Mouse (Mus musculus) layer of hippocampus, adult 2 months (tissue): ENCODE measurements around the gene Fkrp. TPM values are rescaled to one million over a fixed set of nuclear protein-coding genes. Genes with fewer than 3 reads are reported as not detected.

ENCODE experiments used
- DNase-seq, 2 experiments: peaks; one replicate each; pipeline ENCODE4 v3.0.0; 2022; ENCODE audit warnings: low spot score in 2 of 2
- H3K27ac ChIP-seq: fragments of 200-600 bp; 2 replicates; pipeline ENCODE4 v1.8.1; 2022
- H3K4me3 ChIP-seq: fragments of 200-600 bp; 2 replicates; pipeline ENCODE4 v1.8.1; 2022; ENCODE audit warnings: mild to moderate bottlenecking
- CTCF ChIP-seq: fragments of 200-600 bp; conservative IDR thresholded peaks from 2 replicates; pipeline ENCODE4 v1.8.1; 2022; ENCODE audit warnings: antibody characterized with exemption, mild to moderate bottlenecking, moderate library complexity
- total RNA-seq, 2 experiments: library from RNA; stranded (reverse); gene quantifications; 2 replicates each; pipeline ENCODE4 v1.2.3; 2021

The Fkrp gene
- total RNA-seq, 2 experiments from 2014 or later, result 46.7 to 49.5 TPM

GRCm38 (mm10) chr7:16821669-16822101, 5.2 kb upstream of the Fkrp start:
- Histone ChIP-seq H3K27ac (peak overlapping the region; percentile 100), H3K4me3 (peak overlapping the region; percentile 27; the same call in 1 of the 2 replicates)
- peak; percentile 71 to 85 for DNase-seq
- no peak for TF ChIP-seq CTCF

GRCm38 (mm10) chr7:16821091-16821490, 4.6 kb upstream of the Fkrp start:
- H3K27ac ChIP-seq, result peak overlapping the region; percentile 100
- no peak for DNase-seq
- H3K4me3 ChIP-seq, result peak overlapping the region; percentile 27; the same call in 1 of the 2 replicates
- TF ChIP-seq CTCF, result no peak

- no peak for TF ChIP-seq CTCF
Observed at GRCm38 (mm10) chr7:16820271-16820763, 3.8 kb upstream of the Fkrp start.

GRCm38 (mm10) chr7:16819794-16820193, 3.3 kb upstream of the Fkrp start:
- H3K4me3 ChIP-seq, result peak overlapping the region; percentile 15; the same call in 1 of the 2 replicates
- DNase-seq, result no peak
- TF ChIP-seq CTCF, result no peak
- peak overlapping the region; percentile 100 for H3K27ac ChIP-seq

More at GRCm38 (mm10) chr7:16820271-16820763, 3.8 kb upstream of the Fkrp start:
- DNase-seq, result no peak
- Histone ChIP-seq H3K4me3 (peak overlapping the region; percentile 15; the same call in 1 of the 2 replicates), H3K27ac (peak overlapping the region; percentile 100)

- peak overlapping the region; percentile 98 for H3K4me3 ChIP-seq
- DNase-seq, result peak; percentile 55 to 74
- H3K27ac ChIP-seq, result peak overlapping the region; percentile 100
- no peak for TF ChIP-seq CTCF
Observed at GRCm38 (mm10) chr7:16817693-16818092, 1.2 kb upstream of the Fkrp start.

GRCm38 (mm10) chr7:16816078-16816474, 456 bp downstream of the Fkrp start:
- no peak for TF ChIP-seq CTCF
- DNase-seq, result peak; percentile 56 to 80
- Histone ChIP-seq H3K4me3 (peak overlapping the region; percentile 98), H3K27ac (peak overlapping the region; percentile 100)

- DNase-seq, result peak in 1 of 2 experiments; percentile 8
- Histone ChIP-seq H3K27ac (peak within 1 kb of the TSS; percentile 100), H3K4me3 (peak within 1 kb of the TSS; percentile 98)
- no peak for TF ChIP-seq CTCF
Observed at GRCm38 (mm10) chr7:16815351-16815941, 1.1 kb downstream of the Fkrp start, which contains the start of gene Strn4. Gene Strn4 (plus strand): TSS chr7:16815889.

- peak; percentile 81 for TF ChIP-seq CTCF
- no peak for DNase-seq
- H3K4me3 ChIP-seq, result no peak overlapping the region
- H3K27ac ChIP-seq, result peak overlapping the region; percentile 94; the same call in 1 of the 2 replicates
Observed at GRCm38 (mm10) chr7:16812505-16812904, 4.0 kb downstream of the Fkrp start.

GRCm38 (mm10) chr7:16811649-16812070, 4.9 kb downstream of the Fkrp start:
- Histone ChIP-seq H3K27ac (peak overlapping the region; percentile 94), H3K4me3 (peak overlapping the region; percentile 64)
- DNase-seq, result no peak
- TF ChIP-seq CTCF, result no peak

GRCm38 (mm10) chr7:16810920-16811648, 5.4 kb downstream of the Fkrp start:
- H3K27ac ChIP-seq, result peak overlapping the region; percentile 94
- peak; percentile 64 for TF ChIP-seq CTCF
- peak in 1 of 2 experiments; percentile 57 for DNase-seq
- H3K4me3 ChIP-seq, result peak overlapping the region; percentile 64

- DNase-seq, result no peak
- peak overlapping the region; percentile 94 for H3K27ac ChIP-seq
- peak overlapping the region; percentile 64 for H3K4me3 ChIP-seq
- no peak for TF ChIP-seq CTCF
Observed at GRCm38 (mm10) chr7:16810399-16810919, 6.1 kb downstream of the Fkrp start.

- peak; percentile 98; the same call in 1 of the 2 replicates for TF ChIP-seq CTCF
- peak; percentile 69 to 81 for DNase-seq
- Histone ChIP-seq H3K27ac (no peak overlapping the region), H3K4me3 (no peak overlapping the region)
Observed at GRCm38 (mm10) chr7:16809739-16810138, 6.8 kb downstream of the Fkrp start.

- H3K4me3 ChIP-seq, result no peak overlapping the region
- no peak overlapping the region for H3K27ac ChIP-seq
- no peak for DNase-seq
- TF ChIP-seq CTCF, result no peak
Observed at GRCm38 (mm10) chr7:16808647-16809046, 7.9 kb downstream of the Fkrp start.
